Mouse (Mus musculus) heart, adult 2 months (tissue): ENCODE measurements around the gene Rgs3. TPM values are rescaled to one million over a fixed set of nuclear protein-coding genes. Genes with fewer than 3 reads are reported as not detected.

ENCODE experiments used
- DNase-seq, 2 experiments: peaks; one replicate each; pipeline ENCODE4 v3.0.0; 2021
- H3K27ac ChIP-seq: fragments of 200-600 bp; 2 replicates; pipeline ENCODE4 v1.8.1; 2022
- H3K27me3 ChIP-seq: fragments of 200-500 bp; 2 replicates; pipeline ENCODE4 v1.6.1; 2012; ENCODE audit warnings: mild to moderate bottlenecking, low read length, inconsistent platforms, mixed read lengths; ENCODE audit not compliant: control insufficient read depth, insufficient read depth
- H3K36me3 ChIP-seq: fragments of 200-500 bp; 2 replicates; pipeline ENCODE4 v1.6.1; 2012; ENCODE audit warnings: low read length, inconsistent platforms; ENCODE audit not compliant: control insufficient read depth, insufficient read depth
- H3K4me1 ChIP-seq: fragments of 200-500 bp; 2 replicates; pipeline ENCODE4 v1.6.1; 2011; ENCODE audit warnings: low read length; ENCODE audit not compliant: control insufficient read depth, insufficient read depth
- H3K4me3 ChIP-seq: fragments of 200-600 bp; 2 replicates; pipeline ENCODE4 v1.8.1; 2022
- H3K79me2 ChIP-seq: fragments of 200-500 bp; replicated peaks from 2 replicates; pipeline ENCODE4 v1.6.1; 2012; ENCODE audit warnings: mild to moderate bottlenecking, inconsistent platforms, low read length, moderate library complexity, mixed read lengths; ENCODE audit not compliant: control insufficient read depth, insufficient read depth
- H3K9ac ChIP-seq: fragments of 200-500 bp; 2 replicates; pipeline ENCODE4 v1.6.1; 2012; ENCODE audit warnings: low read depth, mild to moderate bottlenecking, control low read depth, inconsistent platforms, low read length, mixed read lengths
- CTCF ChIP-seq: fragments of 200-600 bp; IDR thresholded peaks from 2 replicates; pipeline ENCODE4 v1.8.1; 2022; ENCODE audit warnings: antibody characterized with exemption, mild to moderate bottlenecking, moderate library complexity
- EP300 ChIP-seq: fragments of 200-500 bp; IDR thresholded peaks from 2 replicates; pipeline ENCODE4 v1.6.1; 2011; ENCODE audit warnings: low read depth, low read length, control low read depth; ENCODE audit not compliant: insufficient read depth
- POLR2A ChIP-seq: fragments of 200-500 bp; IDR thresholded peaks from 2 replicates; pipeline ENCODE4 v1.6.1; 2011; ENCODE audit warnings: mild to moderate bottlenecking, low read depth, low read length, control low read depth; ENCODE audit not compliant: insufficient read depth
- WGBS: fragments of 180-500 bp; shearing (Covaris S2); methylation state at CpG from one replicate; pipeline ENCODE4 v1.1.7; 2018; 5-methylcytosine and 5-hydroxymethylcytosine counted together
- intact Hi-C: fragments of 180-260 bp; cut with DNase I; formaldehyde crosslinking; loops from one replicate; pipeline ENCODE4 v1.15.1; 2025
- polyA plus RNA-seq: library from polyadenylated mRNA; depleted of rRNA; stranded (reverse); fragments of >200 nt; gene quantifications from 2 replicates; pipeline ENCODE4 v1.2.3, GENCODE M21; 2012; rRNA removed
- total RNA-seq, 2 experiments: library from RNA; stranded (reverse); gene quantifications; 2 replicates each; pipeline ENCODE4 v1.2.3; 2021

Rgs3 gene
- total and polyA plus RNA-seq, 3 experiments: 23.5 to 48.1 (median 33.7) TPM

DNA sequence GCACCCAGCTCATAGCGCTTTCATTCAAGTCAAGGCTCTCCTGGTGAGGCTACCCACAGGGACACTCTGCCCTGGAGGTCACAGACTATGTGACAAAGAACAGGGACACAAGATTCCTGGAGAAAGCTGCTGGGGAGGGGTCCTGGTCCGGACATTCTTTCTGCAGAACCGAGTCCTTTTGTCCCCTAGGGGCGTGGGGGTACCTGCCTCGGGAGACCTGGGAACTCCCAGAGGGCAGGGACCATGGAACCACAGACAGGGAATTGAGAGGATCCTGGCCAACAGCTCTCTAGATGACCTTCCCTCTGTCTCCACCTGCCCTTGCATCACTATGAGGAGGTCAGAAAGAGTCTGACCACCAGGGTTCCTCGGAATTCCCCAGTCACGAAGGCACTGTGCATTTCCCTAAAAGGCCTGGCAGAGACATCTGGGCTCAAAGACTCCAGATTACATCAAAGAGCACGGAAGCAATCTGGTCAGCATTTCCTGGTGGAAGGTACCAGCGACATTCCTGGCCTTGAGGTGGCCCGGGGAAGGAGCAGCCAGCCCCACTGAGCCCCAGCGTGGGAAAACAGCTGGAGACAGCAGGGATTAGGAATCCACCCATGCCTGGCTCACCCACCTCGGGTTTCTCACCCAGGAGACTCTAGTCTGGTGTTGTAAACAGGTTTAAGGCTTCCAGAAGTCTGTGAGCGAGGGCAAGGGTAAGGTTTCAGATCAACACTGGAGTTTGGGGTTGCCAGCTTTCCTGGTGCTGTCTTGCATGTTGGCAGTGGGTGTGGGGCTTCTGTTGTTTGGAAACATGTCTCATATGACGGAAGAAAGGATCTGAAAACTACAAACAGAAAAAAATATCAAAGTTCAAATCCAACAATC lies 183.5 kb downstream of the Rgs3 start:
- peaks cover 16% of the 10 kb centered on the region for H3K4me1 ChIP-seq
- 47% methylated on average over 14 of the region's 14 CpGs for WGBS
- no peak overlapping the region for H3K4me3 ChIP-seq
- no peaks in the 10 kb centered on the region for H3K36me3 ChIP-seq
- intact Hi-C loops: no loop called here
- DNase-seq: no peak
- TF ChIP-seq CTCF (no peak), POLR2A (no peak), EP300 (0 out of 2 replicates have a peak, but pooled peaks have one; percentile 53)
- H3K27me3 ChIP-seq: no peaks in the 10 kb centered on the region
- H3K27ac ChIP-seq: no peak overlapping the region
- no peak overlapping the region for H3K9ac ChIP-seq
- H3K79me2 ChIP-seq: no peaks in the 10 kb centered on the region

DNA sequence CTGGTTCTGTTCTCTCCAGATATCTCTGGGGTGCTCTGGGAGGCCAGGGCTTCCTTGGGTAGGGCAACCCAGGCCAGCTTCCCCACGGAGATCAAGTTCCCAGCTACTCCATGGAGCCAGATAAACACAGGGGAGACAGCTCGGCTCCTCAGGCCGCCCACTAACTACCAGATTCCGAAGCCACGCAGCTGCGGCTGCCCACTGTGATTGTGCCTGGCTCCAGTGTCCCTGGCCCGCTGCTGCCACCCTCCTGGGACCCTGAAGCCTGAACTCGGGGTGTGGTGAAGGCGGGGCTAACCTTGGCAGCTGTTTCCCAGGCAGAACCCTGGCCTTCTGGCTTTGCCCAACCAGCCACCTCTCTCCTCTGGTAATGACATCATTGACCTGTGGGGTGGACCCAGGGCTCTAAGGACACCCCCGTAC lies 184.9 kb downstream of the Rgs3 start:
- Histone ChIP-seq H3K36me3 (no peaks in the 10 kb centered on the region), H3K27me3 (no peaks in the 10 kb centered on the region), H3K27ac (no peak overlapping the region), H3K4me1 (peaks cover 12% of the 10 kb centered on the region), H3K4me3 (no peak overlapping the region), H3K9ac (no peak overlapping the region), H3K79me2 (no peaks in the 10 kb centered on the region)
- intact Hi-C loops: no loop called here
- no peak for DNase-seq
- WGBS: 67% methylated on average over 10 of the region's 10 CpGs
- TF ChIP-seq CTCF (no peak), POLR2A (no peak), EP300 (no peak)

DNA sequence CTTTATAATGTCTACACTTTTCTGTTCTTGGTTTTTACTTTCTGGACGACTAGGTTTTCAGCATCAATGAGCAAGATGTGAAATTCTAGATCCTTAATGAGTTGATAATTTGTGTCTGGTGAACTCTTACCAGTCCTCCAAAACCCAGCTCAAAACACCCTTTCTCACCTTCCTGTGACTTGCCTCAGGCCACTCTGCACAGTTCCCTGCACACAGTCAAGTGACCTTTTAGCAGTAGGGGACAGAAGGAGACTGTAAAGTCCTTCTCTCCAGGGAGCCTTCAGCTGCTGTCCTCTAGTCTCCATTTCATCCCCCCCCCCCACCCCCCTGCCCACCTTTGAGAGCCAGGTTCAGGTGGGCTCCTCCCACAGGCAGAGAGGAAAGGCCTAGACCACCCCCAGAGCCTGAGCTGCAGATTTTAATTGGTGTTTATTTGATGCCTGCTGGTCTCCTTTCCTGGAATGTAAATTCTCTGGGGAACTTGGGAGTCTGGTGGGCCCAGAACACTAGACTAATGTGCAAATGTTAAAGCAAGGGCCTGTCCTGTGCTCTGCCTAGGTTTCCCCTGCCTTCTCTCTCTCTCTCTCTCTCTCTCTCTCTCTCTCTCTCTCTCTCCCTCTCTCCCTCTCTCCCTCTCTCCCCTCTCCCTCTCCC lies 185.5 kb downstream of the Rgs3 start:
- WGBS: 74% methylated on average over 1 of the region's 1 CpGs
- DNase-seq: no peak
- no peak overlapping the region for H3K4me3 ChIP-seq
- no peak overlapping the region for H3K27ac ChIP-seq
- H3K79me2 ChIP-seq: no peaks in the 10 kb centered on the region
- H3K27me3 ChIP-seq: no peaks in the 10 kb centered on the region
- peaks cover 12% of the 10 kb centered on the region for H3K4me1 ChIP-seq
- no peak overlapping the region for H3K9ac ChIP-seq
- no peaks in the 10 kb centered on the region for H3K36me3 ChIP-seq
- no peak for TF ChIP-seq EP300
- TF ChIP-seq CTCF: no peak
- no peak for TF ChIP-seq POLR2A
- intact Hi-C loops: no loop called here

Other genes starting within 250 kb of the Rgs3 start
- gene Fkbp15, start 199.3 kb upstream of the Rgs3 start, total RNA-seq: 10 to 100 TPM; 16.6 to 19.6 TPM
- gene Fkbp15, start 199.3 kb upstream of the Rgs3 start, polyA plus RNA-seq: 14.7 and 19.4 TPM in 2 replicates
- gene Slc31a1, start 199.1 kb upstream of the Rgs3 start, total RNA-seq: 10 to 100 TPM; 17.4 to 19.1 TPM
- gene Slc31a1, start 199.1 kb upstream of the Rgs3 start, polyA plus RNA-seq: 14.8 and 25.5 TPM in 2 replicates
- 10 to 100 TPM; 44.6 to 47.7 TPM for gene Cdc26, start 151.2 kb upstream of the Rgs3 start, total RNA-seq
- gene Cdc26, start 151.2 kb upstream of the Rgs3 start, polyA plus RNA-seq: 23.8 and 49.8 TPM in 2 replicates
- gene Prpf4, start 151.1 kb upstream of the Rgs3 start, total RNA-seq: 1 to 10 TPM; 9.9 TPM
- 7.4 and 11.3 TPM in 2 replicates for gene Prpf4, start 151.1 kb upstream of the Rgs3 start, polyA plus RNA-seq
- gene Rnf183, start 124.6 kb upstream of the Rgs3 start, total RNA-seq: not detected
- gene Rnf183, start 124.6 kb upstream of the Rgs3 start, polyA plus RNA-seq: not detected in 2 replicates
- under 1 TPM; 0.20 to 0.57 TPM for gene Wdr31, start 89.0 kb upstream of the Rgs3 start, total RNA-seq
- 0.35 and 0.50 TPM in 2 replicates for gene Wdr31, start 89.0 kb upstream of the Rgs3 start, polyA plus RNA-seq
- under 1 TPM; 0.09 to 0.13 TPM for gene Bspry, start 79.8 kb upstream of the Rgs3 start, total RNA-seq
- gene Bspry, start 79.8 kb upstream of the Rgs3 start, polyA plus RNA-seq: 0.41 and 1.2 TPM in 2 replicates
- 1 to 10 TPM; 3.9 to 4.0 TPM for gene Hdhd3, start 56.4 kb upstream of the Rgs3 start, total RNA-seq
- gene Hdhd3, start 56.4 kb upstream of the Rgs3 start, polyA plus RNA-seq: 9.0 and 11.2 TPM in 2 replicates
- 10 to 100 TPM; 65.6 to 70.8 TPM for gene Alad, start 39.9 kb upstream of the Rgs3 start, total RNA-seq
- gene Alad, start 39.9 kb upstream of the Rgs3 start, polyA plus RNA-seq: 123 and 126 TPM in 2 replicates
- gene Pole3, start 34.8 kb upstream of the Rgs3 start, total RNA-seq: 10 to 100 TPM; 16.1 to 19.1 TPM
- 10.5 and 18.0 TPM in 2 replicates for gene Pole3, start 34.8 kb upstream of the Rgs3 start, polyA plus RNA-seq
- gene 4933430I17Rik, start 34.5 kb upstream of the Rgs3 start, total RNA-seq: not detected
- gene 4933430I17Rik, start 34.5 kb upstream of the Rgs3 start, polyA plus RNA-seq: not detected in 2 replicates